Mouse (Mus musculus) mesoderm, embryonic 11.5 days (tissue): ENCODE measurements around the gene Hebp2.

Experiments used
- DNase-seq: peaks from one replicate; pipeline ENCODE4 v3.0.0-alpha.2; 2012; ENCODE audit warnings: low read depth, low spot score

Gene Hebp2

DNA sequence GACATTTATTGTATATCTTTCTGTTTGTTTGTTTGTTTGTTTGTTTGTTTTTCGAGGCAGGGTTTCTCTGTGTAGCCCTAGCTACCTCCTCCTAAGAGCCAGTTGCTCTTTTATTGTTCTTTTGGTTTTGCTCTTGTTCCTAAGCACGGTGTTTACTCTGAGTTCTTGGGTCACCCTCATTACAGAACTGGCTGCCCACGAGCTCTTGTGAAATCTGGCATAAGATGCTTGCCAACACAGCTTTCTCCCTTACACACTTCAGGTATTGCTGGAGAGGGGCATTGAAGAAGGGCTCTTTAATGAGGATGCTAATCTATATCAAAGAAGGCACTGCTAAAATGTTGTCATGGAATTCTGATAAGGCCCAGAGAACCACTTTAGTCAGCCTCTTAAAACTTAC, 35.2 kb downstream of the Hebp2 start:
- no peak for DNase-seq

DNA sequence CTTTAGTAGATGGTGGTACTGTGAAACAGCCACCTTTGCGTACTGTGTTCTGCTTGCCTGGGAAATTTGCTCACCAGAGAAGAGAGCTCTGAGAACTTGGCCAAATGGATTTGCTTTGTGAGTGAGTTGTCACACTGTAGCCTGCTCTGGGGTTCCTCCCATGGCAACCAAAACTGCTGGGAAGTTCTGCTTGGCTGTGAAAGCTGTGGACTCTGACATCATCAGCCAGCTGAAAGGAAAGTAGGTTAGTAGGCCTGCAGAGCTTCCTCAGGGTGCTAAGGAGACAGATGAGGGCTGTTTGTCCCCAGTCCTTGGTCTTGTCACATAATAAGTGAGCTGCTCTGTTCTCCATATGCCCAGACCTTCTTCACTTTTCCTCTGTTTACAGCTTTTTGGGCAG, 37.3 kb downstream of the Hebp2 start:
- DNase-seq, result no peak

DNA sequence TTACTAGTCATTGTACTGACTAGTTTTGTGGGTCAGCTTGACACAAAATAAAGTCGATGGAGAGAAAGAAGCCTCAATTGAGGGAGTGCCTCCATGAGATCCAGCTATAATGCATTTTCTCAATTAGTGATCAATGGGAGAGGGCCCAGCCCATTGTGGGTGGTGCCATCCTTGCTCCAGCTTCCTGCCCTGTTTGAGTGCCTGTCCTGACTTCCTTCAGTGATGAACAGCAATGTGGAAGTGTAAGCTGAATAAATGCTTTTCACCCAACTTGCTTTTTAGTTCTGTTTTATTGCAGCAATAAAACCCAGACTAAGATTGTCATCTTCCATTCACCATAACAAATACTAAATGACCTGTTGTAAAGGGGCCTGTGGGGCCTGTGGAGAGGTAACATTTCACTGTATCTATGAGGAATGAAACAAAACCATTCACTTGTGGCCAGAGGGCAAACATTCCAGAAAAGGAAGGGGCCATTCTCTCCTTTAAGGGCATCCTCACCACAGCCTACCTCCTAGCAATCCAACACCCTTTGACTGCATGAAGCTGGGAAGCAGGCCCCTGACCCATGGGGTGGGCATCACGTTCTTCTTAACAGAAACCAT, 37.9 kb downstream of the Hebp2 start:
- DNase-seq, result no peak

DNA sequence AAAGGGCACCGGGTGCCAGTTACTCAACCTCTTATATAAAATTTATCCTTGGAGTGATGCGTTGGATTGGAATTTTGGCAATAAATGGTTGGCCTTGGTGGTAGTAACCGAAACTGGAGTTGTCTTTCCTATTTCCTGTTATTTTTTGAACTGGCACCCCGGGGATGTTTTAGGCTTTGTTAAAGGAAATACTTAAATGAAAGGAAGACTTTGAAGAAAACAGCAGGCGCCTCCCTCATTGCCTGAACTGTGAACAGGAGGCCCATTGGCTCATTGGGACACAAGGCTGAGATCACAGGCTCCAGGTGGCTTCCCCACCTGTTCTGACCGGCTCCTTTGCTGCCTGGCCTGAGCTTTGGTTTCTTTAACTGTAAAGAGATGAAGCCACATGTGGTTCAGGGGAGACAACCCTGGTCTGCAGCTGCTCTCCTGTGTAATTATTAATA, 39.4 kb downstream of the Hebp2 start:
- DNase-seq, result no peak

DNA sequence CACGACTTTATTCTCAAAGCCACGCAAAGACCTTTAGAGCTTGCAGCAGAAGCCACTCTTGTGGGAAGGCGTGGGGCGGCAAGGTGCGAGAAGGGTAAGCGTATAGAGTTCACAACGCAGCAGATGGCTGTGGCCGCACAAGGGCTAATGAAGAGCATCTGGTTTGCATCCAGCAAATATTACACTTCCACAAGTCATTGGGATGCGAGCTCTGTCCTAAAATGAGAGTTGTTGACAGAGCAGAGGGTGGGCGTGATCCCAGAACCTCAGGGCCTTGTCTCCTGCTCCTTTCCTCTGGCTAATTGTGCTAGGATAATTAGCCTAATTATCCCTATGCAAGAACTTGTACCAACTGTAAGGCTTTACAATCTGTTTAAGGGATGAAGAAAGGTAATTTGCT, 40.2 kb downstream of the Hebp2 start:
- no peak for DNase-seq

DNA sequence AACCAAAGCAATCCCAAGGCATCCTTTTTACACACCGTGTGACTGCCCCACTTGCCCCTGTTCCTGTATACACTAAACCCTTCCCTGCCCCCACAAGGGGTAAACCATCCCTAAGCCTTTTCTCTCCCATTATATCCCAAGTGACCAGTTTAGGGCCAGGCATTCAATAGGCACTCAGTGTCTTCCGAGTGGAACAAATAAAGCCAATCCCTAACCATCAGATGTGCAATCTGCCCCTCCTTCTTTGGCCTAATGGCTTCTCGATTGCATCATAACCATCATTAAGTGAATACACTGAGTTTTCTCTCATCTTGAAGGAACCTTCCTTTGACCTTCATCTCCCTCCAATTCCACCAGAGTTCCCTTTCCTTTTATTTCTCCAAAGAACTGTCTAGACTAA, 43.9 kb downstream of the Hebp2 start:
- DNase-seq, result no peak

DNA sequence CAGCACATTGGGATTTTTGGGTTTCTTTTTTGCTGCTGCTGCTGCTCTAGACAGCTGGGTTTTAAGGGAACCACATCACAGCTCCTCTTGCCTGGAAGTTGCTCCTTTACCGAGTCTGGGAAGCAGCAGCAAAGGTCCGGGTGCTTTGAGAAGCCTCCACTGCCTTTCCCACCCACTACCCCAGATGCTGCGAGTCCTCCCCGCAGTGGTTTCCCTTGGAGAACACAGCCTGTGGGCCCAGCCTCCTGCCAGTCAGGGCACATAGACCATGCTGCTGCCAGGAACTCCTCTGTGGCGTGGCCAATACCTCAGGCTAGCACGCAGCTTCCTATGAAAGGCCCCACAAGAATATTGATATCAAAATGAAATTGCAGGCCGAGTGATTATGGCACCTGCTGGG, 48.8 kb downstream of the Hebp2 start:
- no peak for DNase-seq

DNA sequence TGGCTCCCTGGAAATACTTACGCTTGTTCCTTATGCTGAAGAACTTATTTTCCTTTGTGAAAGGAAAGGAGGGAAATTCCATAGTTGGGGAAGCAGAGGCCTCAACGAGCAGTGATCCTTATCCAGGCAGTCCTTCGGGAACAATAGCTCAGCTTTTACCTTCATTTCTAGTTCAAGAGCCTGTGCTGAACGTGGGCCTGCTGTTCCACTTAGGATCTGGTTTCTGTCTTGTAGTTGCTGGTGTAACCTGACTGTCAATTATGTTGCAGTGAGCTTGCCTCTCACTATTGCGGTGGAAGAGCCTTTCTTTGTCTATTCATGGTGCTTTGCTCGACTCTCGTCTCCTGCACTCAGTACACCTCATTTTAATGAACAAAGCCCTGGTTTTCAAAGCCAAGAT, 51.6 kb downstream of the Hebp2 start:
- no peak for DNase-seq

DNA sequence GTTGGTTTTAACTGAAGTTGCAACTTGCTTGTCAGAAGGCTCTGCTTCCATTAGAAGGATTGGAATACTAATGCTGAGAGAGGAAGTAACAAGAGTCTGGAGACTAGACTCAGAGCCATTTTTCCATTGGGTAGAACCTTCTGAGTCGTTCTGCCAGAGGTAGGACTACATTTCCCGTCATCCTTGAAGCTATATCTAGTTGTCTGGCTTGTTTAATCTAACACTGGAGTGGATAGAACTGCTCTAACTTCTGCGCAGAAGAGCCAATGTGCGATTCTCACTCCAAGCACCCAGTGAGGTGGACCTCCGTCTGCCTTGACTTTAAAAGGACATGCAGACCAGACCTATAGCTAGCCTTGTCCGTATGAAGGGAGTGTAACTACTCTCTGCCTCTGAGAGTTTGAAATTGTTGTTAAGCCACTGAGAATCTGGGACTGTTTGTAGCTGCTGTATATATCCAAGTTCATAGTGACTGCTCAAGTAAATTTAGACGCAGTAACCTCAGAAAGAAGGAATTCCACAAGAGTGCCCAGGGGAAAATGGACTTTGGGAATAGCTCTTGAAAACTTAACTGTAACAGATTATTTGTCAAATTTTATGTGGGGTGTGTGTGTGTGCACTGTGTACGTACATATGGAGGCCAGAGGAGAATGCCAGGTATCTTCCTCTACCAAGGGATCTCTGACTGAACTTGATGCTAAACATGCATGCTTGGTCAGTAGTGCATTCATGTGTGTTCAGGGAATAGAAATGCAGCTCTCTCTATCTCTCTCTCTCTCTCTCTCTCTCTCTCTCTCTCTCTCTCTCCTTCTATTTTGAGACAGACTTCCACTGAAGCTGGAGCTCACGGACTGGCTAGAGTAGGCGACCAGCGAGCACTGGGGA, 52.6 kb downstream of the Hebp2 start:
- no peak for DNase-seq

DNA sequence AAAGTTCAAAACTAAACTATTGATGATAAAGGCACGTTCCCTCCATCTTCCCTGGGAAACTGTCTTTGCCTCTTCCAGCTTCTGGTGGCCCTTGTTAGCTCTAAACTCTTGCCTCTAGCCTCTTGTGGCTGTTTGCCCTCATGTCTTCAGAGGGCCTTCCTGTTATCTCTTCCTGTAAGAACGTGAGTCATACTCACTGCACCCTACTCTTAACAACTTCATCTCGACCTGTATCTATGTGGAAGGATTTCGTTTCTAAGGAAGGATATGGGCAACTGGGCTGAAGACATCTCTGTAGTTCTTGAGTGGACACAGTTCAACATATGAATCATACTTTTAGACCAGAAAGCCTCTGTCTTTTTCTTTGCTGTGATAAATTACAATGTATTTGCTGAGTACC, 53.9 kb downstream of the Hebp2 start:
- no peak for DNase-seq

DNA sequence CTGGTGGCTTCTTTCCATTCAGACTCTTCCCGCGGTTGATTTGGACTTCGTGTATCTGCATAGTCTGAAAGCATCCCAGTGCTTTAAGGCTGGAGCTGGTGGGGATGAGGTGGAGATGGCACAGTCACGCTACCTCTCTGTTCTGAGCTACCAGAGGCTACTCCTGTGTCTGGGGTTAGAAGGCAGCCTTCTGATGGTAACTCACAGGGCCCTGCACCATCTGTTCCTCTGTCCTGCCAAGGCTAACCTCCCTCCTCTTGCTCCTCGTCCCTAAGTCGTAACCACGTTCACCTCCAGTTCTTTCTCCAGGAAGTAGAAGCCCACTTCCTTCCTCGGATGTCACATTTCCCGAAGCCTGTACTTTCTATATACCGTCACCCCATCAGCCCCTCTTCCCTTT, 55.9 kb downstream of the Hebp2 start:
- no peak for DNase-seq
